Mouse (Mus musculus) heart, embryonic 12.5 days (tissue): ENCODE data around the gene Myt1l. TPM values are rescaled to one million over a fixed set of nuclear protein-coding genes. Genes with fewer than 3 reads are reported as not detected.

ENCODE experiments used
- ATAC-seq: fragments of 200-750 bp; cut with Nextera tagmentation; 2 replicates; pipeline ENCODE4 v1.8.0; 2017; ENCODE audit warnings: moderate TSS enrichment, moderate library complexity; ENCODE audit not compliant: insufficient number of reproducible peaks, low FRiP score
- H3K27ac ChIP-seq: fragments of 300-500 bp; sonication (generic); 2 replicates; pipeline ENCODE4 v1.5.1; 2016; ENCODE audit warnings: mild to moderate bottlenecking, moderate library complexity; ENCODE audit not compliant: poor library complexity, severe bottlenecking
- H3K27me3 ChIP-seq: fragments of 300-500 bp; sonication (generic); replicated peaks from 2 replicates; pipeline ENCODE4 v1.6.1; 2016; ENCODE audit warnings: mild to moderate bottlenecking, moderate library complexity
- H3K36me3 ChIP-seq: fragments of 300-500 bp; sonication (generic); 2 replicates; pipeline ENCODE4 v1.6.1; 2016; ENCODE audit warnings: mild to moderate bottlenecking, moderate library complexity
- H3K4me1 ChIP-seq: fragments of 300-500 bp; sonication (generic); replicated peaks from 2 replicates; pipeline ENCODE4 v1.6.1; 2016; ENCODE audit warnings: mild to moderate bottlenecking
- H3K4me2 ChIP-seq: fragments of 300-500 bp; sonication (generic); 2 replicates; pipeline ENCODE4 v1.6.1; 2016; ENCODE audit warnings: mild to moderate bottlenecking, moderate library complexity
- H3K4me3 ChIP-seq: fragments of 300-500 bp; sonication (generic); 2 replicates; pipeline ENCODE4 v1.5.1; 2016; ENCODE audit warnings: mild to moderate bottlenecking
- H3K9ac ChIP-seq: fragments of 300-500 bp; sonication (generic); 2 replicates; pipeline ENCODE4 v1.6.1; 2016; ENCODE audit warnings: mild to moderate bottlenecking, moderate library complexity
- H3K9me3 ChIP-seq: fragments of 300-500 bp; sonication (generic); replicated peaks from 2 replicates; pipeline ENCODE4 v1.6.1; 2016; ENCODE audit warnings: mild to moderate bottlenecking, moderate library complexity
- WGBS: fragments of 180-500 bp; shearing (Covaris S2); methylation state at CpG from one replicate; pipeline ENCODE4 v1.1.7; 2016; 5-methylcytosine and 5-hydroxymethylcytosine counted together
- polyA plus RNA-seq: library from polyadenylated mRNA; unstranded; fragments of >200 nt; fragmentation: Nextera tagmentation; extraction: Ambion mirVana; gene quantifications from 2 replicates; pipeline ENCODE4 v1.2.1, GENCODE M21; 2016

The Myt1l gene
- polyA plus RNA-seq, 1 experiment from 2014 or later, result 0.09 TPM

GRCm38 (mm10) chr12:29965016-29965415, 436.8 kb downstream of the Myt1l start:
- no peak for ATAC-seq
- Histone ChIP-seq H3K9ac (no peak overlapping the region), H3K27ac (no peak overlapping the region; the same call in 1 of the 2 replicates), H3K9me3 (no peaks in the 10 kb centered on the region), H3K4me3 (no peak overlapping the region), H3K27me3 (no peaks in the 10 kb centered on the region), H3K36me3 (peaks cover 9% of the 10 kb centered on the region; the same call in 1 of the 2 replicates), H3K4me1 (peaks cover 37% of the 10 kb centered on the region), H3K4me2 (no peak overlapping the region)
- 82% methylated on average over 6 of the region's 6 CpGs for WGBS

DNA sequence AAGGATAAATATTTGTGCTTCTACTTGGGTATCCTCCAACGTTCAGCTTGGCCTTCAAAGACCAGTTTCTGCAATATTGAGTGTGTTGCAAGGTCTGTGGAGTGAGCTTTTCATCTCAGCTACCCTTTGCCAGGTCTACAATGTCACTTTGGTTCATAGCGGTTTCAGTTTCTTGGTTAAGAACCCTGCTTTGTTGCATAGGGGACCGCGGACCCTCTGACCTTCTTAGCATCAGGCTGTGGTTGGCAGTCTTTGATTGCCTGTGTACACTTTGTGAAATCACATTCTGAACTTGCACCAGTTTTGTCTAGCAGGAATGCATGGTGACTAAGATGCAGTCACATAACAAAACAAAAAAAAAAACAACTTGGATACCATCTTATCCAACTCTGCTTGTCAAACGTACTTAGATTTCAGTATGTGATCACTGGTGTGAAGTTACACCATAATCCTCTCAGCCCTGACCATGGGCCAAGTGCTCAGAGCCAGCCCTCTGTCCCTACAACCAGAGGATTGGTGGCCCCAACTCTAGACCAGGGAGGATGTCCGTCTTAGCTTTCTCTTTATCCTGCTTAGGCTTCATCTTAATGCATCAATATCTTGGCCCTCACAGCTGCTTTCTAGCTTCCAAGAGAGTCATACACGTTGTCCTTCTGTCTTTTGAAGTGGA, 443.7 kb downstream of the Myt1l start:
- no peak for ATAC-seq
- H3K36me3 ChIP-seq, result peaks cover 19% of the 10 kb centered on the region
- H3K27ac ChIP-seq, result peak overlapping the region; percentile 33
- no peak overlapping the region for H3K4me3 ChIP-seq
- no peak overlapping the region for H3K4me2 ChIP-seq
- H3K9me3 ChIP-seq, result no peaks in the 10 kb centered on the region
- no peak overlapping the region for H3K9ac ChIP-seq
- WGBS, result 72% methylated on average over 7 of the region's 7 CpGs
- H3K27me3 ChIP-seq, result no peaks in the 10 kb centered on the region
- H3K4me1 ChIP-seq, result peaks cover 44% of the 10 kb centered on the region

DNA sequence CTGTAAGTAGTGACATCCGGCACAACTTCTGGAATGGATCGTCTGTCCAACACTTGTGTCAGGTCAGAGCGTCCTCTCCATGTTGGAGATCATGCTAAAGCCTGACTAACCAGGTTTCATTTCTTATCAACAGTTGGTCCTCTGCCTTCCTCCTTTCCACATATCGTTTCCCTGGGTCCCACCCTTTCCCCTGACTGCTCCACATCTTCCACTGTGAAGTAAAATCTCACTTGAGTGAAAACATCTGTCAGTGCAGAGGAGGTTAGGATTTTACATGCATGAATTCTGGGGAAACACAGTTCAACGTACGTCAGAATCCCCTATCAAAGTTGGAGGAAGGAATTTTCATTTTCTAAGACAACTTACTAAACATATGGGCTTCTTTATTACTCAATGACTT, 444.3 kb downstream of the Myt1l start:
- H3K4me1 ChIP-seq, result peaks cover 44% of the 10 kb centered on the region
- peaks cover 22% of the 10 kb centered on the region for H3K36me3 ChIP-seq
- 36% methylated on average over 6 of the region's 6 CpGs for WGBS
- no peak overlapping the region for H3K9ac ChIP-seq
- ATAC-seq, result no peak
- no peaks in the 10 kb centered on the region for H3K27me3 ChIP-seq
- H3K4me2 ChIP-seq, result no peak overlapping the region
- H3K4me3 ChIP-seq, result no peak overlapping the region
- peak overlapping the region; percentile 33 for H3K27ac ChIP-seq
- no peaks in the 10 kb centered on the region for H3K9me3 ChIP-seq
